In the genomic region with DNA sequence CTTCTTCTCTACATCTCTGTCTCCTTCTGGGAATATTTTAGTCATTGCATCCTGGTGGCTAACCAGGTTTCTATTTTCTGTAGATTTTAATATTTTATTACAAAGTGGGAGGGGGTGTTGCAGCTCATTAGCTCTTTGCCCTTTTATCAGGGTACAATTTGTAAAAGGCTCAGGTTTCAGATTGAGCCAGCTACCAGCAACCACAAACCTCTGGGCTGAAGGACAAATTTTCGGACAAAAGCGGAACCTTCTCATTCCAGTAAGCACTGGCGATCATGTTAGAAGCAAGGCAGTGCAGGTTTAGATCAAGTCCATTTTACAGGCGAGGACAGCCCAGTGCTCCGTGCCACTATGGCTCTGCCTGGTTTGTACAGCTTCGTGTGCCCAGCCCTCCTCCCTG, we compare ENCODE assay signal across 8 mouse cellular contexts. TPM values are rescaled to one million over a fixed set of nuclear protein-coding genes. Genes with fewer than 3 reads are reported as not detected.
DNase-seq lines count a peak whose midpoint lies in the region; ATAC-seq and TF ChIP-seq lines count a peak whose summit lies in the region.

No protein-coding gene starts in this region.

- ATAC-seq in liver, embryonic 15.5 days (ENCODE audit: insufficient read depth) = no peak

- no peaks in the 10 kb centered on the region for H3K27me3 ChIP-seq in testis, adult 2 months (ENCODE audit: control insufficient read depth, insufficient read depth, low read length)
- 0 out of 2 replicates have a peak, but pooled peaks cover 4% of the 10 kb centered on the region for H3K27me3 ChIP-seq in liver, embryonic 15.5 days

- DNase-seq in gastrocnemius, adult 2 months = no peak
- DNase-seq in gastrocnemius, postnatal 25 days = no peak
- DNase-seq in testis, postnatal 14 days (ENCODE audit: low spot score) = no peak
- no peak for DNase-seq in frontal cortex, postnatal 10 days (ENCODE audit: low spot score in 2 of 2)
- no peak for DNase-seq in spleen, postnatal 4 days (ENCODE audit: low spot score in 2 of 2)
- DNase-seq in cerebellum, postnatal 10 days = no peak

- peak overlapping the region; percentile 93 for H3K4me2 ChIP-seq in liver, embryonic 15.5 days

- no peak overlapping the region for H3K9ac ChIP-seq in liver, embryonic 15.5 days

- H3K4me1 ChIP-seq in testis, adult 2 months (ENCODE audit: control insufficient read depth, insufficient read depth, low read length) = peaks cover 10% of the 10 kb centered on the region
- peaks cover 36% of the 10 kb centered on the region for H3K4me1 ChIP-seq in liver, embryonic 15.5 days (replicated peaks)

- intact Hi-C loops in gastrocnemius, adult 2 months (cut with DNase I) = loop anchor here (5.0 kb wide), 1 partner anchor 288 kb away; no protein-coding TSS in a partner anchor

- no peaks in the 10 kb centered on the region for H3K36me3 ChIP-seq in testis, adult 2 months (ENCODE audit: control insufficient read depth, insufficient read depth, low read length)
- 0 out of 2 replicates have a peak, but pooled peaks cover 4% of the 10 kb centered on the region for H3K36me3 ChIP-seq in liver, embryonic 15.5 days (replicated peaks)

- 50% methylated on average over 6 of the region's 6 CpGs for WGBS in liver, embryonic 15.5 days (ENCODE audit: insufficient replicate concordance)

- 0 out of 2 replicates have a peak, but pooled peaks cover 5% of the 10 kb centered on the region for H3K9me3 ChIP-seq in liver, embryonic 15.5 days (replicated peaks)

- TF ChIP-seq POLR2A in testis, adult 2 months (IDR thresholded peaks at IDR 0.05; ENCODE audit: control insufficient read depth, low read depth, low read length) = 0 out of 2 replicates have a peak, but pooled peaks have one; percentile 18

- no peak for TF ChIP-seq CTCF in gastrocnemius, adult 2 months (IDR thresholded peaks at IDR 0.05)
- no peak for TF ChIP-seq CTCF in testis, adult 2 months (IDR thresholded peaks at IDR 0.05; ENCODE audit: control insufficient read depth, insufficient read depth, insufficient replicate concordance, low read depth, low read length)

- peak overlapping the region; percentile 16; the same call in 1 of the 2 replicates for H3K27ac ChIP-seq in gastrocnemius, adult 2 months
- no peak overlapping the region for H3K27ac ChIP-seq in testis, adult 2 months (ENCODE audit: control insufficient read depth, insufficient read depth, low read depth, low read length)
- no peak overlapping the region for H3K27ac ChIP-seq in liver, embryonic 15.5 days (replicated peaks)

- peak overlapping the region; percentile 98 for H3K4me3 ChIP-seq in gastrocnemius, adult 2 months
- H3K4me3 ChIP-seq in testis, adult 2 months (ENCODE audit: control insufficient read depth, low read depth, low read length) = peak overlapping the region; percentile 64
- H3K4me3 ChIP-seq in liver, embryonic 15.5 days (replicated peaks) = peak overlapping the region; percentile 91

RNA-seq across cellular contexts. Expression of a gene that starts 0.6 kb away (rescaled TPM):
- 1 to 10 TPM; 4.6 to 6.3 TPM for total RNA-seq in gastrocnemius, adult 2 months (2021)
- total RNA-seq in gastrocnemius, postnatal 25 days (2021) = 1 to 10 TPM; 4.9 to 5.0 TPM
- 4.2 and 4.5 TPM in 2 replicates for polyA plus RNA-seq in testis, adult 2 months (2012; rRNA removed)
- polyA plus RNA-seq in liver, embryonic 15.5 days (2015; fragmentation: Nextera tagmentation; extraction: Ambion mirVana) = 5.0 and 5.9 TPM in 2 replicates

RNA-seq across cellular contexts. Expression of a gene that starts 11.2 kb away (rescaled TPM):
- total RNA-seq in gastrocnemius, adult 2 months (2021) = under 1 TPM; 0.22 to 0.36 TPM
- total RNA-seq in gastrocnemius, postnatal 25 days (2021) = under 1 TPM; 0.49 to 0.83 TPM
- 2.2 and 4.8 TPM in 2 replicates for polyA plus RNA-seq in testis, adult 2 months (2012; rRNA removed)
- polyA plus RNA-seq in liver, embryonic 15.5 days (2015; fragmentation: Nextera tagmentation; extraction: Ambion mirVana) = 9.1 and 11.0 TPM in 2 replicates

RNA-seq across cellular contexts. Expression of a gene that starts 25.7 kb away (rescaled TPM):
- total RNA-seq in gastrocnemius, adult 2 months (2021) = 1 to 10 TPM; 3.2 to 3.4 TPM
- 1 to 10 TPM; 3.1 to 3.2 TPM for total RNA-seq in gastrocnemius, postnatal 25 days (2021)
- 46.5 and 48.8 TPM in 2 replicates for polyA plus RNA-seq in testis, adult 2 months (2012; rRNA removed)
- 0.47 and 0.76 TPM in 2 replicates for polyA plus RNA-seq in liver, embryonic 15.5 days (2015; fragmentation: Nextera tagmentation; extraction: Ambion mirVana)

RNA-seq across cellular contexts. Expression of a gene that starts 25.8 kb away (rescaled TPM):
- 10 to 100 TPM; 13.9 to 19.6 TPM for total RNA-seq in gastrocnemius, adult 2 months (2021)
- 10 to 100 TPM; 14.8 to 19.8 TPM for total RNA-seq in gastrocnemius, postnatal 25 days (2021)
- 32.9 and 35.1 TPM in 2 replicates for polyA plus RNA-seq in testis, adult 2 months (2012; rRNA removed)
- 19.3 and 19.4 TPM in 2 replicates for polyA plus RNA-seq in liver, embryonic 15.5 days (2015; fragmentation: Nextera tagmentation; extraction: Ambion mirVana)

RNA-seq across cellular contexts. Expression of a gene that starts 39.2 kb away (rescaled TPM):
- 10 to 100 TPM; 38.9 to 72.9 TPM for total RNA-seq in gastrocnemius, adult 2 months (2021)
- 10 to 100 TPM; 60.8 to 62.0 TPM for total RNA-seq in gastrocnemius, postnatal 25 days (2021)
- 9.0 and 10.0 TPM in 2 replicates for polyA plus RNA-seq in testis, adult 2 months (2012; rRNA removed)
- 20.4 and 23.2 TPM in 2 replicates for polyA plus RNA-seq in liver, embryonic 15.5 days (2015; fragmentation: Nextera tagmentation; extraction: Ambion mirVana)
